Mouse (Mus musculus) neural tube, embryonic 13.5 days (tissue): Measurements from ENCODE around the gene Hsd17b1. TPM values are rescaled to one million over a fixed set of nuclear protein-coding genes. Genes with fewer than 3 reads are reported as not detected.

ENCODE experiments used
- ATAC-seq: fragments of 200-750 bp; cut with Nextera tagmentation; 2 replicates; pipeline ENCODE4 v1.8.0; 2017; ENCODE audit warnings: low read depth, mild to moderate bottlenecking, moderate TSS enrichment, moderate library complexity
- H3K27ac ChIP-seq: fragments of 300-500 bp; sonication (generic); replicated peaks from 2 replicates; pipeline ENCODE4 v1.5.1; 2015; ENCODE audit warnings: moderate library complexity, mild to moderate bottlenecking, inconsistent platforms
- H3K27me3 ChIP-seq: fragments of 300-500 bp; sonication (generic); 2 replicates; pipeline ENCODE4 v1.6.1; 2015; ENCODE audit warnings: mild to moderate bottlenecking, inconsistent platforms
- H3K36me3 ChIP-seq: fragments of 300-500 bp; sonication (generic); 2 replicates; pipeline ENCODE4 v1.6.1; 2015; ENCODE audit warnings: mild to moderate bottlenecking, inconsistent platforms
- H3K4me1 ChIP-seq: fragments of 300-500 bp; sonication (generic); replicated peaks from 2 replicates; pipeline ENCODE4 v1.6.1; 2015; ENCODE audit warnings: inconsistent platforms
- H3K4me2 ChIP-seq: fragments of 300-500 bp; sonication (generic); 2 replicates; pipeline ENCODE4 v1.6.1; 2015; ENCODE audit warnings: inconsistent platforms, mild to moderate bottlenecking, moderate library complexity
- H3K4me3 ChIP-seq: fragments of 300-500 bp; sonication (generic); 2 replicates; pipeline ENCODE4 v1.5.1; 2015; ENCODE audit warnings: mild to moderate bottlenecking, inconsistent platforms
- H3K9ac ChIP-seq: fragments of 300-500 bp; sonication (generic); 2 replicates; pipeline ENCODE4 v1.6.1; 2015; ENCODE audit warnings: moderate library complexity, mild to moderate bottlenecking, inconsistent platforms
- H3K9me3 ChIP-seq: fragments of 300-500 bp; sonication (generic); 2 replicates; pipeline ENCODE4 v1.6.1; 2016; ENCODE audit warnings: inconsistent platforms
- WGBS: fragments of 180-500 bp; shearing (Covaris S2); methylation state at CpG from one replicate; pipeline ENCODE4 v1.1.7; 2015; 5-methylcytosine and 5-hydroxymethylcytosine counted together
- polyA plus RNA-seq: library from polyadenylated mRNA; unstranded; fragments of >200 nt; fragmentation: Nextera tagmentation; extraction: Ambion mirVana; gene quantifications from 2 replicates; pipeline ENCODE4 v1.2.1, GENCODE M21; 2015

Hsd17b1 gene
- polyA plus RNA-seq: 0.37 and 0.47 TPM in 2 replicates

- ATAC-seq: no peak
- H3K9ac ChIP-seq: no peak within 1 kb of the TSS
- 72% methylated on average over 9 of the region's 9 CpGs for WGBS
Measured at GRCm38 (mm10) chr11:101078121-101078520, at the start of gene Hsd17b1. TSS of gene Hsd17b1 (plus strand) at chr11:101078411.

DNA sequence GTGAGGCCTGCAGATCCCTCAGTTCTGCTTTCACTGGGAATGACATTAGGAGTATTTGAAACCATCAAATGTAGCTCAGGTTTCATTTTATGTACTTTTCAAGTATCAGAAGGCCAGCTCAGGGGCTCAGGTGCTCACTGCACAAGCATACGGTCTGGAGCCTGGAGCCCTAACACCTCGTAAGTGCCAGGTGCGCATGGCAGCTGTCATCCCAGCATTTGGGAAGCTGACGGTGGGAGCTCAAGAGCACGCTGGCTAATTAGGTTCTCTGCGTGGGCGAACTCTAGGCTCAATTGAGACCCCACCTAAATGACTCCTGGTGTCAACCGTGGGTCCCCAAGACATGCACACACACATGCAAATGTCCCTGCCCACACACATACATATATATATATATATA is 48.9 kb upstream of the Hsd17b1 start:
- Histone ChIP-seq H3K36me3 (peaks cover 91% of the 10 kb centered on the region), H3K4me2 (no peak overlapping the region), H3K4me3 (no peak overlapping the region), H3K27me3 (no peaks in the 10 kb centered on the region), H3K4me1 (no peaks in the 10 kb centered on the region), H3K9me3 (no peaks in the 10 kb centered on the region), H3K9ac (no peak overlapping the region), H3K27ac (no peak overlapping the region)
- ATAC-seq: no peak
- 93% methylated on average over 8 of the region's 8 CpGs for WGBS

More at GRCm38 (mm10) chr11:101078121-101078520, at the start of gene Hsd17b1:
- no peak within 1 kb of the TSS for H3K4me3 ChIP-seq
- H3K27ac ChIP-seq: no peak within 1 kb of the TSS
- H3K36me3 ChIP-seq: peaks cover 6% of the 10 kb centered on the region; the same call in 1 of the 2 replicates
- H3K4me1 ChIP-seq: peaks cover 21% of the 10 kb centered on the region
- H3K27me3 ChIP-seq: peaks cover 57% of the 10 kb centered on the region
- no peaks in the 10 kb centered on the region for H3K9me3 ChIP-seq
- no peak within 1 kb of the TSS for H3K4me2 ChIP-seq

GRCm38 (mm10) chr11:101030136-101030807 is 47.9 kb upstream of the Hsd17b1 start:
- no peak overlapping the region for H3K4me3 ChIP-seq
- H3K9ac ChIP-seq: no peak overlapping the region
- 86% methylated on average over 10 of the region's 10 CpGs for WGBS
- no peaks in the 10 kb centered on the region for H3K9me3 ChIP-seq
- H3K27ac ChIP-seq: no peak overlapping the region
- no peaks in the 10 kb centered on the region for H3K27me3 ChIP-seq
- H3K4me2 ChIP-seq: no peak overlapping the region
- no peaks in the 10 kb centered on the region for H3K4me1 ChIP-seq
- ATAC-seq: no peak
- peaks cover 93% of the 10 kb centered on the region for H3K36me3 ChIP-seq

DNA sequence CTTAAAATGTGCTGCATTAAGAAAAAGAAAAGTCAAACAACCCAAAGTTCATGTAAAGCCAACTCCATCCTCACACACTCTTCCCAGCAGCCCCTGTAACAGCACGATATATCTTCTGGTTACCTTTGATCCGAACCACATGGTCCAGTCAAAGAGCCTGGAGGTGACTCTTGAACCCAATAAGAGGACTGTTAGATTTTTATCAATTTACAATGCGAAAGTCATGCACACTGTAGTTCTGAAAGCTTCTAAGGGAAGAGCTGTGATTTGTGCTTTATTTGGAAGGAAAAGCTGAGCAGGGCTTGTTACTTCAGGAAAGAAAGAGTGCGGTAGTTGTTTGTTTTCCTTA is 47.4 kb upstream of the Hsd17b1 start:
- no peaks in the 10 kb centered on the region for H3K4me1 ChIP-seq
- no peak overlapping the region for H3K4me2 ChIP-seq
- H3K27me3 ChIP-seq: no peaks in the 10 kb centered on the region
- H3K36me3 ChIP-seq: peaks cover 91% of the 10 kb centered on the region
- no peaks in the 10 kb centered on the region for H3K9me3 ChIP-seq
- H3K4me3 ChIP-seq: no peak overlapping the region
- H3K27ac ChIP-seq: no peak overlapping the region
- no peak for ATAC-seq
- no peak overlapping the region for H3K9ac ChIP-seq
- WGBS: 92% methylated on average over 4 of the region's 4 CpGs

GRCm38 (mm10) chr11:101031470-101031869 is 46.7 kb upstream of the Hsd17b1 start:
- no peak for ATAC-seq
- Histone ChIP-seq H3K27me3 (no peaks in the 10 kb centered on the region), H3K4me1 (no peaks in the 10 kb centered on the region), H3K4me2 (no peak overlapping the region), H3K9me3 (no peaks in the 10 kb centered on the region), H3K36me3 (peaks cover 90% of the 10 kb centered on the region), H3K4me3 (no peak overlapping the region), H3K9ac (no peak overlapping the region), H3K27ac (no peak overlapping the region)
- WGBS: 91% methylated on average over 1 of the region's 1 CpGs

DNA sequence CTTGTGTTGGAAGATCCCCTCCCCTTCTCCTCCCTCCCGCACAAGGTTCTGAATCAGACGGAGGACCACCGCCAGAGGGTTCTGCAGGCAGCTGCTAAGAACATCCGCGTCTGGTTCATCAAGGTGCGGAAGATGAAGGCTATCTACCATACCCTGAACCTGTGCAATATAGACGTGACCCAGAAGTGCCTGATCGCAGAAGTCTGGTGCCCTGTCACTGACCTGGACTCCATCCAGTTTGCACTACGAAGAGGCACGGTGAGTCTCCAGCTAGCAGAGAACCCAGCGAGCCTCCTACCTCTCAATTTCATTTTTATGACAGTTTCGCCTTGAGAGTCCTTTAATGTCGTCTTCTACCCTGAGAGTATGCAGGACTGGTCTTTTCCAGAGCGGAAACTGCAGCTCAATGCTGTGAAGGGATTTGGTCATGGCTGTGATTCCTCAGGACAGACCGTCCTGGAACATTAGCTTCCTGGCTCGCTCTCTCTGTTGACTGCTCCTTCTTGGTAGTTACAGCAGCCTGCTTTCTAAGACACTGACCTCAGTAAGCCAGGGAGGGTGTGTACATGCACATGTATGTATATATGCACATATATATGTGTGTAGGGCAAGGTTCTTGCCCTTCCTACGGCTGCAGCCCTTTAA is 44.2 kb upstream of the Hsd17b1 start:
- Histone ChIP-seq H3K9ac (no peak overlapping the region), H3K4me2 (no peak overlapping the region), H3K27me3 (no peaks in the 10 kb centered on the region), H3K4me1 (no peaks in the 10 kb centered on the region), H3K9me3 (no peaks in the 10 kb centered on the region), H3K4me3 (no peak overlapping the region), H3K27ac (no peak overlapping the region), H3K36me3 (peaks cover 92% of the 10 kb centered on the region)
- WGBS: 95% methylated on average over 17 of the region's 17 CpGs
- ATAC-seq: no peak

DNA sequence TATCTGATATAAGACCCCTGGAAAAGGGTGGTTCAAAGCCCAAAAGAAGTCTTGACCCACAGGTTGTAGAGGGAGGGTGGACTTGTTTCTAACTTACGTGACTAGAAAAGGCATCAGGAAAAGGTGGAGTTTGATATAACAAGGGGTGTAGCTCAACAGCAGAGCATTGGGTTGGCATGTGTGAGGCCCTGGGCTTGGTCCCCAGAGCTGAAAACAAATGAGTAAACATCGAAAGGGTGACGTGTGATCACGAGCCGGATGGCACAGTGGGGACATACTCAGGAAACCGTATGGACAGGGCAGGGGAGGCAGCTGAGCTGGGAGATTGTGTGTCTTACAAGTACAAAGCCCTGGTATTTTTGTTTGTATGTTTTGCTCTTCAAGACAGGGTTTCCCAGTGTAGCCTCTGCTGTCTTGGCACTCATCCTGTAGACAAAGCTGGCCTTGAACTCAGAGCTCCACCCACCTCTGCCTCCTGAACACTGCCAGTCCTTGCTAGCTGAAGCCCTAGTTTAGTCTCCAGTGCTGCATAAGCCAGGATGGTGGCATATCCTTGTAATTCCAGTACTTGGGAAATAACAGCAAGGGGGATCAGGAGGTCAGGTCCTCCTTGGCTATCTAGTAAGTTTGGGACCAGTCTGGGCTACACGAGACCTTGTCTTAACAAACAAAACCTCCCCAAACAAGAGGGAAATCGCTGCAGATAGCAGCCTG is 43.4 kb upstream of the Hsd17b1 start:
- H3K4me2 ChIP-seq: no peak overlapping the region
- no peak overlapping the region for H3K4me3 ChIP-seq
- H3K4me1 ChIP-seq: no peaks in the 10 kb centered on the region
- no peak for ATAC-seq
- no peak overlapping the region for H3K27ac ChIP-seq
- no peaks in the 10 kb centered on the region for H3K9me3 ChIP-seq
- H3K9ac ChIP-seq: no peak overlapping the region
- peaks cover 96% of the 10 kb centered on the region for H3K36me3 ChIP-seq
- WGBS: 95% methylated on average over 8 of the region's 8 CpGs
- no peaks in the 10 kb centered on the region for H3K27me3 ChIP-seq

DNA sequence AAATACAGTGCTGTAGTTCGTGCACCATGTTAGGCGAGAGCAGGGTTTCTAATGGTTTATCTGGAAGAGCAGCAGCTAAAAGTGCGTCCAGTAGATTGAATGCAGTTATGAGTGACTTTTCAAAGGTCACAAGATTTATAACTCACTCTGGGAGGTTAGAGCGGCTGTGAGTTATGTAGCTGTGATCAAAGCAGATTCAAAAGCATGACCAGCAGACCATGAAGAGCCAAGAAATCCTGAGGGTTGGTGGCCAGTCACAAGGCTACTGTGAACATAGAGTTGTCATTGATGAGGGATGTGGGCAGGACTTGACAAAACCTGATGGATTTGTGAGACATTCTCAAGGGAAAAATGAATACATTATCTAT is 42.9 kb upstream of the Hsd17b1 start:
- Histone ChIP-seq H3K36me3 (peaks cover 96% of the 10 kb centered on the region), H3K4me2 (no peak overlapping the region), H3K4me1 (no peaks in the 10 kb centered on the region), H3K27ac (no peak overlapping the region), H3K4me3 (no peak overlapping the region), H3K9ac (no peak overlapping the region), H3K9me3 (no peaks in the 10 kb centered on the region), H3K27me3 (no peaks in the 10 kb centered on the region)
- WGBS: 83% methylated on average over 4 of the region's 4 CpGs
- no peak for ATAC-seq

DNA sequence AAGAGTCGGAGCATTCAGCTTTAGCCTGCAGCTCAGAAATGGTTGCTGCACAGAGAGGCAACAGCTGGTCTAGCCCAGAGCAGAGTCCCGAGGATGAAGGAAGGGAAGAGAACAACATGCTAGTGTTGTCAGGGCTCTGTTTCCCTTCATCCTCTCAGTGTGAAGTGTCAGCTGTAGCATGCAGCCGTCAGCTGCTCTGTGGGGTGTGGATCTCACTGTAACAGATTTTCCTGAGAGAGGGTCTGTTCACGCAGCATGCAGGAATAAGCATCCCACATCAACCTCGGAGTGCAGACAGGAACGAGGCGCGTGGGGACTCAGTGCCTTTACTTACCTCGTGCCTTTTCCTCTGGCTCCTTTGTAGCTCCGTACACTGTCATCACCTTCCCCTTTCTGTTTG is 40.4 kb upstream of the Hsd17b1 start:
- no peak overlapping the region for H3K4me2 ChIP-seq
- H3K9me3 ChIP-seq: no peaks in the 10 kb centered on the region
- H3K4me1 ChIP-seq: no peaks in the 10 kb centered on the region
- H3K9ac ChIP-seq: no peak overlapping the region
- 82% methylated on average over 10 of the region's 10 CpGs for WGBS
- H3K4me3 ChIP-seq: no peak overlapping the region
- no peaks in the 10 kb centered on the region for H3K27me3 ChIP-seq
- ATAC-seq: no peak
- H3K27ac ChIP-seq: no peak overlapping the region
- H3K36me3 ChIP-seq: peaks cover 97% of the 10 kb centered on the region

DNA sequence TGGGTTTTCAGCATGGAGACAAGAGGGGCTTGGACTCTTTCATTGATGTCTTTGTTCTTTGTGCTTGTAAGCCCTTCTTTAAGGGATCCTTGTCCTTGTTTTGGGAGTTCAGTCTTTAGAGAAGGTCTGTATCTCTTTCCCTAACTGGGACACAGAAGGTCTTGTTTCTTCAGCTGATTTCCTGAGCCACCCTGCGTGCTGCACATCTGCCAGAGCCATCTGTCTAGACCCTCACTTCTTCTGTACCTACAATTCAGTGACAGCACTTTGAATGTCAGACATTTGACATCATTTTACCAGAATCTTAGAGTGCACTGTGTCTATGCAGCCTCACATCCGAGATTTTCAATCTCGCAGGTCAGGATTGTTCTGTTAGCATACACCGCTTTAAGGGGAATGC is 32.4 kb upstream of the Hsd17b1 start:
- no peaks in the 10 kb centered on the region for H3K9me3 ChIP-seq
- WGBS: 87% methylated on average over 4 of the region's 4 CpGs
- H3K4me1 ChIP-seq: no peaks in the 10 kb centered on the region
- no peaks in the 10 kb centered on the region for H3K27me3 ChIP-seq
- H3K4me3 ChIP-seq: no peak overlapping the region
- H3K9ac ChIP-seq: no peak overlapping the region
- no peak overlapping the region for H3K27ac ChIP-seq
- H3K4me2 ChIP-seq: no peak overlapping the region
- peaks cover 100% of the 10 kb centered on the region for H3K36me3 ChIP-seq
- no peak for ATAC-seq

- Histone ChIP-seq H3K27me3 (no peaks in the 10 kb centered on the region), H3K36me3 (peaks cover 100% of the 10 kb centered on the region), H3K4me1 (no peaks in the 10 kb centered on the region), H3K4me3 (no peak overlapping the region), H3K9ac (no peak overlapping the region), H3K27ac (no peak overlapping the region), H3K4me2 (no peak overlapping the region), H3K9me3 (no peaks in the 10 kb centered on the region)
- ATAC-seq: no peak
- 79% methylated on average over 9 of the region's 9 CpGs for WGBS
Measured at GRCm38 (mm10) chr11:101046440-101046839, 31.8 kb upstream of the Hsd17b1 start.

DNA sequence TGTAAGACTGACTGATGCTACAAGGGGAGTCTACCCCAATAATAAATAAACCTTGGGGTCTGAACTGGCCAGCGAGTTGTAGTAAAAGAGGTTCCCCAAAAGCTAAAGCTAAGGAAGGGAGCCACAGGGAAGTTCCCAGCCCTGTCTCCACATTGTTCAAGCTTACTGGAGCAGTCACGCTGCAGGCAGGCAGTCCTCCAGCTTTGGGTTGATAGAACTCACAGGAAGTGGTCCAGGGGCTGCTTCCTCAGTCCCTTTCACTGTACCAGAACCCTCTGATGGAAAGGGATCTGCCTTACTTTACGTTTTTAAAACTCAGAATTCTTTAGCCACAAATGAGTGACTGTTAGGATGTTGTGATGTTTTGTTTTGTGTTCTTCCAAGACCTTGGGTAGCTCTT is 30.7 kb upstream of the Hsd17b1 start:
- Histone ChIP-seq H3K27ac (no peak overlapping the region), H3K4me2 (no peak overlapping the region), H3K4me1 (no peaks in the 10 kb centered on the region), H3K9me3 (no peaks in the 10 kb centered on the region), H3K9ac (no peak overlapping the region), H3K36me3 (peaks cover 100% of the 10 kb centered on the region), H3K4me3 (no peak overlapping the region), H3K27me3 (no peaks in the 10 kb centered on the region)
- ATAC-seq: no peak
- 88% methylated on average over 3 of the region's 3 CpGs for WGBS
